Mouse (Mus musculus) right cerebral cortex, postnatal 4 days (tissue): ENCODE measurements around the gene Rhof.
A peak's percentile ranks its signal among the peaks of the same experiment; 100 is the strongest.

Source experiments
- DNase-seq: peaks from one replicate; pipeline ENCODE4 v3.0.0-alpha.2; 2022

Rhof gene

GRCm38 (mm10) chr5:123104769-123105168 lies 27.7 kb downstream of the Rhof start:
- DNase-seq, result no peak

GRCm38 (mm10) chr5:123103556-123103955 lies 28.9 kb downstream of the Rhof start:
- no peak for DNase-seq

GRCm38 (mm10) chr5:123102376-123102775 lies 30.1 kb downstream of the Rhof start:
- DNase-seq, result no peak

GRCm38 (mm10) chr5:123098487-123098886 lies 34.0 kb downstream of the Rhof start:
- DNase-seq, result no peak

- no peak for DNase-seq
These were observed 36.2 kb downstream of the Rhof start for GRCm38 (mm10) chr5:123096299-123096698.

- DNase-seq, result no peak
These were observed 38.1 kb downstream of the Rhof start for GRCm38 (mm10) chr5:123094238-123094991.

GRCm38 (mm10) chr5:123093077-123093633 lies 39.3 kb downstream of the Rhof start:
- DNase-seq, result no peak

GRCm38 (mm10) chr5:123090560-123091306 lies 41.8 kb downstream of the Rhof start:
- DNase-seq, result no peak

GRCm38 (mm10) chr5:123088784-123089183 lies 43.7 kb downstream of the Rhof start:
- DNase-seq, result no peak

- no peak for DNase-seq
These were observed 46.0 kb downstream of the Rhof start for GRCm38 (mm10) chr5:123086501-123086900.

- DNase-seq, result no peak
These were observed 49.0 kb downstream of the Rhof start for GRCm38 (mm10) chr5:123083340-123084050.

GRCm38 (mm10) chr5:123080510-123080909 lies 52.0 kb downstream of the Rhof start:
- no peak for DNase-seq

- DNase-seq, result no peak
These were observed 52.5 kb downstream of the Rhof start for GRCm38 (mm10) chr5:123080041-123080440.

GRCm38 (mm10) chr5:123079568-123079967 lies 52.9 kb downstream of the Rhof start:
- DNase-seq, result no peak

- DNase-seq, result no peak
These were observed 55.8 kb downstream of the Rhof start for GRCm38 (mm10) chr5:123076419-123077281.

GRCm38 (mm10) chr5:123075576-123076418 lies 56.7 kb downstream of the Rhof start:
- DNase-seq, result peak; percentile 94

- DNase-seq, result no peak
These were observed 63.8 kb downstream of the Rhof start for GRCm38 (mm10) chr5:123068714-123069113.

- DNase-seq, result no peak
These were observed 64.4 kb downstream of the Rhof start, which contains the start of gene Tmem120b for GRCm38 (mm10) chr5:123068115-123068514. Gene Tmem120b, plus strand, starts transcription at chr5:123068415.

GRCm38 (mm10) chr5:123067395-123067995 lies 65.0 kb downstream of the Rhof start:
- no peak for DNase-seq

GRCm38 (mm10) chr5:123064207-123064606 lies 68.3 kb downstream of the Rhof start:
- peak; percentile 73 for DNase-seq

- no peak for DNase-seq
These were observed 69.4 kb downstream of the Rhof start for GRCm38 (mm10) chr5:123063141-123063540.
